Mouse (Mus musculus) lung, adult 2 months (tissue): Measurements from ENCODE around the gene Kif26b. TPM values are rescaled to one million over a fixed set of nuclear protein-coding genes. Genes with fewer than 3 reads are reported as not detected.

Experiments
- DNase-seq: peaks from one replicate; pipeline ENCODE4 v3.0.0; 2022
- H3K4me1 ChIP-seq: fragments of 200-500 bp; 2 replicates; pipeline ENCODE4 v1.6.1; 2011; ENCODE audit warnings: low read length; ENCODE audit not compliant: control insufficient read depth, insufficient read depth
- H3K4me3 ChIP-seq: fragments of 200-500 bp; replicated peaks from 2 replicates; pipeline ENCODE3; 2011; ENCODE audit warnings: low read depth, mild to moderate bottlenecking, control low read depth, low read length; ENCODE audit errors: extremely low read depth
- CTCF ChIP-seq: fragments of 200-500 bp; IDR thresholded peaks from 2 replicates; pipeline ENCODE4 v1.5.1; 2011; ENCODE audit warnings: mild to moderate bottlenecking, low read length, control low read depth; ENCODE audit not compliant: insufficient read depth
- POLR2A ChIP-seq: fragments of 200-500 bp; IDR thresholded peaks from 2 replicates; pipeline ENCODE4 v1.6.1; 2011; ENCODE audit warnings: low read depth, mild to moderate bottlenecking, control low read depth, low read length, borderline replicate concordance; ENCODE audit errors: extremely low read depth
- WGBS: fragments of 180-500 bp; shearing (Covaris S2); methylation state at CpG from one replicate; pipeline ENCODE4 v1.1.7; 2018; 5-methylcytosine and 5-hydroxymethylcytosine counted together
- polyA plus RNA-seq: library from polyadenylated mRNA; depleted of rRNA; stranded (reverse); fragments of >200 nt; gene quantifications from 2 replicates; pipeline ENCODE4 v1.2.3, GENCODE M21; 2012; rRNA removed

The Kif26b gene
- 2.0 and 3.6 TPM in 2 replicates for polyA plus RNA-seq

- Histone ChIP-seq H3K4me1 (peaks cover 9% of the 10 kb centered on the region; the same call in 1 of the 2 replicates), H3K4me3 (peak within 1 kb of the TSS; percentile 45)
- no peak for TF ChIP-seq CTCF
- TF ChIP-seq POLR2A: no peak
- under 1% methylated on average over 92 of the region's 92 CpGs for WGBS
- peak; percentile 28 for DNase-seq
Observed at GRCm38 (mm10) chr1:178528431-178529351, at the start of gene Kif26b. Gene Kif26b (plus strand): TSS chr1:178529125.

- no peak for TF ChIP-seq POLR2A
- TF ChIP-seq CTCF: no peak
- DNase-seq: no peak
- Histone ChIP-seq H3K4me1 (no peaks in the 10 kb centered on the region), H3K4me3 (no peak overlapping the region)
Observed at GRCm38 (mm10) chr1:178483854-178484253, 45.1 kb upstream of the Kif26b start.

GRCm38 (mm10) chr1:178485138-178485867 is 43.6 kb upstream of the Kif26b start:
- Histone ChIP-seq H3K4me3 (no peak overlapping the region), H3K4me1 (no peaks in the 10 kb centered on the region)
- no peak for TF ChIP-seq POLR2A
- TF ChIP-seq CTCF: no peak
- WGBS: 85% methylated on average over 5 of the region's 5 CpGs
- DNase-seq: no peak

- DNase-seq: no peak
- Histone ChIP-seq H3K4me3 (no peak overlapping the region), H3K4me1 (no peaks in the 10 kb centered on the region)
- 64% methylated on average over 5 of the region's 5 CpGs for WGBS
- no peak for TF ChIP-seq POLR2A
- no peak for TF ChIP-seq CTCF
Observed at GRCm38 (mm10) chr1:178485868-178486220, 43.1 kb upstream of the Kif26b start.

- no peak overlapping the region for H3K4me3 ChIP-seq
- DNase-seq: no peak
- TF ChIP-seq CTCF: no peak
- TF ChIP-seq POLR2A: no peak
- H3K4me1 ChIP-seq: no peaks in the 10 kb centered on the region
- whole genome bisulfite sequencing: 50% methylated on average over 5 of the region's 5 CpGs
Observed at GRCm38 (mm10) chr1:178486828-178487227, 42.1 kb upstream of the Kif26b start.

- Histone ChIP-seq H3K4me3 (no peak overlapping the region), H3K4me1 (no peaks in the 10 kb centered on the region)
- TF ChIP-seq POLR2A: no peak
- TF ChIP-seq CTCF: no peak
- DNase-seq: no peak
- WGBS: 44% methylated on average over 3 of the region's 3 CpGs
Observed at GRCm38 (mm10) chr1:178489127-178489526, 39.8 kb upstream of the Kif26b start.

- DNase-seq: no peak
- no peak overlapping the region for H3K4me3 ChIP-seq
- 82% methylated on average over 5 of the region's 5 CpGs for WGBS
- TF ChIP-seq POLR2A: no peak
- TF ChIP-seq CTCF: no peak
- H3K4me1 ChIP-seq: no peaks in the 10 kb centered on the region
Observed at GRCm38 (mm10) chr1:178491733-178492132, 37.2 kb upstream of the Kif26b start.

- no peaks in the 10 kb centered on the region for H3K4me1 ChIP-seq
- no peak for TF ChIP-seq POLR2A
- TF ChIP-seq CTCF: no peak
- no peak for DNase-seq
- 29% methylated on average over 2 of the region's 2 CpGs for WGBS
- no peak overlapping the region for H3K4me3 ChIP-seq
Observed at GRCm38 (mm10) chr1:178492493-178492892, 36.4 kb upstream of the Kif26b start.

GRCm38 (mm10) chr1:178496186-178496585 is 32.7 kb upstream of the Kif26b start:
- H3K4me1 ChIP-seq: no peaks in the 10 kb centered on the region
- no peak overlapping the region for H3K4me3 ChIP-seq
- no peak for DNase-seq
- no peak for TF ChIP-seq CTCF
- no peak for TF ChIP-seq POLR2A
- 83% methylated on average over 2 of the region's 2 CpGs for WGBS

- TF ChIP-seq CTCF: peak; percentile 58
- TF ChIP-seq POLR2A: no peak
- WGBS: 42% methylated on average over 1 of the region's 1 CpGs
- Histone ChIP-seq H3K4me1 (no peaks in the 10 kb centered on the region), H3K4me3 (no peak overlapping the region)
- peak; percentile 17 for DNase-seq
Observed at GRCm38 (mm10) chr1:178496841-178497240, 32.1 kb upstream of the Kif26b start.
